Mouse (Mus musculus): ENCODE measurements around the gene B020004J07Rik. TPM values are rescaled to one million over a fixed set of nuclear protein-coding genes. Genes with fewer than 3 reads are reported as not detected.
"Not testable (repeated sequence)": the region's sequence is repeated elsewhere in the genome, so short reads cannot be mapped to it uniquely, and the experiment has no call there.

The B020004J07Rik gene
- not detected for total RNA-seq (2021)
- long read RNA-seq, experiment 1, result 0 reads
- long read RNA-seq, experiment 2, result 0 reads

GRCm38 (mm10) chr4:101843923-101844322, at the start of gene B020004J07Rik:
Gene B020004J07Rik (minus strand): TSS chr4:101844023.
- not testable (repeated sequence) for DNase-seq (ENCODE audit: low spot score in 2 of 2)

GRCm38 (mm10) chr4:101889377-101889776, 45.6 kb upstream of the B020004J07Rik start:
- no peak for DNase-seq (ENCODE audit: low spot score in 2 of 2)

GRCm38 (mm10) chr4:101883641-101884040, 39.8 kb upstream of the B020004J07Rik start:
- no peak for DNase-seq (ENCODE audit: low spot score in 2 of 2)

- DNase-seq (ENCODE audit: low spot score in 2 of 2), result not testable (repeated sequence)
Measured at GRCm38 (mm10) chr4:101875687-101876086, 31.9 kb upstream of the B020004J07Rik start.

GRCm38 (mm10) chr4:101872031-101872430, 28.2 kb upstream of the B020004J07Rik start:
- DNase-seq (ENCODE audit: low spot score in 2 of 2), result not testable (repeated sequence)

- DNase-seq (ENCODE audit: low spot score in 2 of 2), result no peak
Measured at GRCm38 (mm10) chr4:101862289-101862688, 18.5 kb upstream of the B020004J07Rik start.

- DNase-seq (ENCODE audit: low spot score in 2 of 2), result no peak
Measured at GRCm38 (mm10) chr4:101860873-101861272, 17.1 kb upstream of the B020004J07Rik start.

GRCm38 (mm10) chr4:101850908-101851307, 7.1 kb upstream of the B020004J07Rik start:
- no peak for DNase-seq (ENCODE audit: low spot score in 2 of 2)

Other genes with a start within 250 kb of the B020004J07Rik start
- 10 to 100 TPM; 96.3 to 98.2 TPM for gene Leprot, start 196.3 kb downstream of the B020004J07Rik start, total RNA-seq (2021)
- 10 to 100 TPM; 11.7 to 17.3 TPM for gene Lepr, start 126.6 kb downstream of the B020004J07Rik start, total RNA-seq (2021)
- not detected for gene C130073F10Rik, start 49.8 kb upstream of the B020004J07Rik start, total RNA-seq (2021)
- gene Gm12800, start 65.1 kb upstream of the B020004J07Rik start, total RNA-seq (2021), result not detected
- not detected for gene Gm12794, start 96.4 kb upstream of the B020004J07Rik start, total RNA-seq (2021)
- not detected for gene Gm12790, start 137.0 kb upstream of the B020004J07Rik start, total RNA-seq (2021)
- not detected for gene Gm12789, start 142.6 kb upstream of the B020004J07Rik start, total RNA-seq (2021)
- gene Pde4b, start 243.5 kb upstream of the B020004J07Rik start, total RNA-seq (2021), result 10 to 100 TPM; 13.9 to 16.4 TPM